Mouse (Mus musculus): ENCODE measurements around the gene Hexim2. TPM values are rescaled to one million over a fixed set of nuclear protein-coding genes. Genes with fewer than 3 reads are reported as not detected.

The Hexim2 gene
- polyA plus RNA-seq, 1 experiment from 2014 or later, result 6.3 TPM

- H3K36me3 ChIP-seq (ENCODE audit: control insufficient read depth, insufficient read depth, low read length), result no peaks in the 10 kb centered on the region
- ATAC-seq (ENCODE audit: low FRiP score) (no peak), DNase-seq (ENCODE audit: low spot score, missing footprints) (no peak)
- no peaks in the 10 kb centered on the region for H3K9me3 ChIP-seq (ENCODE audit: control insufficient read depth, low read length)
- H3K4me1 ChIP-seq (ENCODE audit: control insufficient read depth, insufficient read depth, low read length), result no peaks in the 10 kb centered on the region; the same call in 1 of the 2 replicates
- peaks cover 32% of the 10 kb centered on the region for H3K27me3 ChIP-seq (ENCODE audit: control insufficient read depth, insufficient read depth, low read length)
- WGBS, result 73% methylated on average over 5 of the region's 5 CpGs
- H3K9ac ChIP-seq (ENCODE audit: low read length), result no peak overlapping the region
- no peak overlapping the region for H3K4me3 ChIP-seq (ENCODE audit: low read depth, low read length)
- H3K4me2 ChIP-seq, result no peak overlapping the region
- no peak overlapping the region for H3K27ac ChIP-seq (ENCODE audit: low read depth, low read length)
These were observed 42.2 kb downstream of the Hexim2 start for GRCm38 (mm10) chr11:103174411-103174832.

- H3K4me1 ChIP-seq (ENCODE audit: control insufficient read depth, insufficient read depth, low read length), result no peaks in the 10 kb centered on the region; the same call in 1 of the 2 replicates
- peaks cover 27% of the 10 kb centered on the region for H3K27me3 ChIP-seq (ENCODE audit: control insufficient read depth, insufficient read depth, low read length)
- no peak overlapping the region for H3K4me3 ChIP-seq (ENCODE audit: low read depth, low read length)
- DNase-seq (ENCODE audit: low spot score, missing footprints) (no peak), ATAC-seq (ENCODE audit: low FRiP score) (no peak)
- WGBS, result 65% methylated on average over 8 of the region's 8 CpGs
- no peak overlapping the region for H3K27ac ChIP-seq (ENCODE audit: low read depth, low read length)
- H3K9me3 ChIP-seq (ENCODE audit: control insufficient read depth, low read length), result no peaks in the 10 kb centered on the region
- H3K4me2 ChIP-seq, result no peak overlapping the region
- no peak overlapping the region for H3K9ac ChIP-seq (ENCODE audit: low read length)
- no peaks in the 10 kb centered on the region for H3K36me3 ChIP-seq (ENCODE audit: control insufficient read depth, insufficient read depth, low read length)
These were observed 42.7 kb downstream of the Hexim2 start for GRCm38 (mm10) chr11:103174891-103175391.

GRCm38 (mm10) chr11:103175688-103176442 lies 43.6 kb downstream of the Hexim2 start:
- DNase-seq (ENCODE audit: low spot score, missing footprints), result no peak
- Histone ChIP-seq H3K9ac (ENCODE audit: low read length) (no peak overlapping the region), H3K27ac (ENCODE audit: low read depth, low read length) (no peak overlapping the region), H3K4me2 (no peak overlapping the region), H3K4me1 (ENCODE audit: control insufficient read depth, insufficient read depth, low read length) (no peaks in the 10 kb centered on the region), H3K36me3 (ENCODE audit: control insufficient read depth, insufficient read depth, low read length) (no peaks in the 10 kb centered on the region), H3K9me3 (ENCODE audit: control insufficient read depth, low read length) (no peaks in the 10 kb centered on the region), H3K4me3 (ENCODE audit: low read depth, low read length) (no peak overlapping the region), H3K27me3 (ENCODE audit: control insufficient read depth, insufficient read depth, low read length) (peaks cover 18% of the 10 kb centered on the region)
- ATAC-seq (ENCODE audit: low FRiP score), result no peak
- 83% methylated on average over 14 of the region's 14 CpGs for WGBS

- Histone ChIP-seq H3K9me3 (ENCODE audit: control insufficient read depth, low read length) (no peaks in the 10 kb centered on the region), H3K4me3 (ENCODE audit: low read depth, low read length) (no peak overlapping the region), H3K9ac (ENCODE audit: low read length) (no peak overlapping the region), H3K27me3 (ENCODE audit: control insufficient read depth, insufficient read depth, low read length) (peaks cover 11% of the 10 kb centered on the region), H3K27ac (ENCODE audit: low read depth, low read length) (no peak overlapping the region), H3K36me3 (ENCODE audit: control insufficient read depth, insufficient read depth, low read length) (no peaks in the 10 kb centered on the region), H3K4me2 (no peak overlapping the region), H3K4me1 (ENCODE audit: control insufficient read depth, insufficient read depth, low read length) (no peaks in the 10 kb centered on the region)
- ATAC-seq (ENCODE audit: low FRiP score), result no peak
- DNase-seq (ENCODE audit: low spot score, missing footprints), result no peak
- WGBS, result 94% methylated on average over 1 of the region's 1 CpGs
These were observed 44.3 kb downstream of the Hexim2 start for GRCm38 (mm10) chr11:103176510-103176909.

- Histone ChIP-seq H3K27me3 (ENCODE audit: control insufficient read depth, insufficient read depth, low read length) (peaks cover 4% of the 10 kb centered on the region), H3K4me3 (ENCODE audit: low read depth, low read length) (no peak overlapping the region), H3K36me3 (ENCODE audit: control insufficient read depth, insufficient read depth, low read length) (no peaks in the 10 kb centered on the region), H3K9me3 (ENCODE audit: control insufficient read depth, low read length) (no peaks in the 10 kb centered on the region), H3K9ac (ENCODE audit: low read length) (no peak overlapping the region), H3K4me1 (ENCODE audit: control insufficient read depth, insufficient read depth, low read length) (no peaks in the 10 kb centered on the region), H3K4me2 (no peak overlapping the region), H3K27ac (ENCODE audit: low read depth, low read length) (no peak overlapping the region)
- no peak for DNase-seq (ENCODE audit: low spot score, missing footprints)
- ATAC-seq (ENCODE audit: low FRiP score), result no peak
- 81% methylated on average over 5 of the region's 5 CpGs for WGBS
These were observed 45.0 kb downstream of the Hexim2 start for GRCm38 (mm10) chr11:103177216-103177615.

- H3K27ac ChIP-seq (ENCODE audit: low read depth, low read length), result no peak overlapping the region
- ATAC-seq (ENCODE audit: low FRiP score), result no peak
- no peaks in the 10 kb centered on the region; the same call in 1 of the 2 replicates for H3K27me3 ChIP-seq (ENCODE audit: control insufficient read depth, insufficient read depth, low read length)
- no peak overlapping the region for H3K4me2 ChIP-seq
- WGBS, result 83% methylated on average over 15 of the region's 15 CpGs
- no peaks in the 10 kb centered on the region for H3K4me1 ChIP-seq (ENCODE audit: control insufficient read depth, insufficient read depth, low read length)
- H3K4me3 ChIP-seq (ENCODE audit: low read depth, low read length), result no peak overlapping the region
- no peaks in the 10 kb centered on the region for H3K9me3 ChIP-seq (ENCODE audit: control insufficient read depth, low read length)
- no peak for DNase-seq (ENCODE audit: low spot score, missing footprints)
- H3K9ac ChIP-seq (ENCODE audit: low read length), result no peak overlapping the region
- no peaks in the 10 kb centered on the region for H3K36me3 ChIP-seq (ENCODE audit: control insufficient read depth, insufficient read depth, low read length)
These were observed 45.7 kb downstream of the Hexim2 start for GRCm38 (mm10) chr11:103177815-103178485.

GRCm38 (mm10) chr11:103178748-103179147 lies 46.5 kb downstream of the Hexim2 start:
- DNase-seq (ENCODE audit: low spot score, missing footprints) (no peak), ATAC-seq (ENCODE audit: low FRiP score) (no peak)
- H3K9me3 ChIP-seq (ENCODE audit: control insufficient read depth, low read length), result no peaks in the 10 kb centered on the region
- no peak overlapping the region for H3K4me3 ChIP-seq (ENCODE audit: low read depth, low read length)
- no peak overlapping the region for H3K27ac ChIP-seq (ENCODE audit: low read depth, low read length)
- no peak overlapping the region for H3K4me2 ChIP-seq
- H3K27me3 ChIP-seq (ENCODE audit: control insufficient read depth, insufficient read depth, low read length), result no peaks in the 10 kb centered on the region; the same call in 1 of the 2 replicates
- no peak overlapping the region for H3K9ac ChIP-seq (ENCODE audit: low read length)
- no peaks in the 10 kb centered on the region for H3K36me3 ChIP-seq (ENCODE audit: control insufficient read depth, insufficient read depth, low read length)
- H3K4me1 ChIP-seq (ENCODE audit: control insufficient read depth, insufficient read depth, low read length), result no peaks in the 10 kb centered on the region
- 89% methylated on average over 8 of the region's 8 CpGs for WGBS

GRCm38 (mm10) chr11:103180426-103180825 lies 48.2 kb downstream of the Hexim2 start:
- H3K9ac ChIP-seq (ENCODE audit: low read length), result no peak overlapping the region
- ATAC-seq (ENCODE audit: low FRiP score), result no peak
- no peaks in the 10 kb centered on the region for H3K9me3 ChIP-seq (ENCODE audit: control insufficient read depth, low read length)
- 76% methylated on average over 1 of the region's 1 CpGs for WGBS
- H3K27me3 ChIP-seq (ENCODE audit: control insufficient read depth, insufficient read depth, low read length), result no peaks in the 10 kb centered on the region; the same call in 1 of the 2 replicates
- no peak overlapping the region for H3K4me2 ChIP-seq
- no peaks in the 10 kb centered on the region for H3K36me3 ChIP-seq (ENCODE audit: control insufficient read depth, insufficient read depth, low read length)
- H3K4me1 ChIP-seq (ENCODE audit: control insufficient read depth, insufficient read depth, low read length), result no peaks in the 10 kb centered on the region
- H3K27ac ChIP-seq (ENCODE audit: low read depth, low read length), result no peak overlapping the region
- no peak overlapping the region for H3K4me3 ChIP-seq (ENCODE audit: low read depth, low read length)
- no peak for DNase-seq (ENCODE audit: low spot score, missing footprints)

GRCm38 (mm10) chr11:103181349-103181748 lies 49.1 kb downstream of the Hexim2 start:
- H3K4me2 ChIP-seq, result no peak overlapping the region
- ATAC-seq (ENCODE audit: low FRiP score), result no peak
- H3K27ac ChIP-seq (ENCODE audit: low read depth, low read length), result no peak overlapping the region
- no peaks in the 10 kb centered on the region for H3K36me3 ChIP-seq (ENCODE audit: control insufficient read depth, insufficient read depth, low read length)
- no peak overlapping the region for H3K4me3 ChIP-seq (ENCODE audit: low read depth, low read length)
- no peaks in the 10 kb centered on the region for H3K9me3 ChIP-seq (ENCODE audit: control insufficient read depth, low read length)
- no peaks in the 10 kb centered on the region for H3K4me1 ChIP-seq (ENCODE audit: control insufficient read depth, insufficient read depth, low read length)
- no peak overlapping the region for H3K9ac ChIP-seq (ENCODE audit: low read length)
- DNase-seq (ENCODE audit: low spot score, missing footprints), result no peak
- H3K27me3 ChIP-seq (ENCODE audit: control insufficient read depth, insufficient read depth, low read length), result no peaks in the 10 kb centered on the region; the same call in 1 of the 2 replicates
- WGBS, result 80% methylated on average over 9 of the region's 9 CpGs
